Mouse (Mus musculus): ENCODE results near the gene Ptrh2. TPM values are rescaled to one million over a fixed set of nuclear protein-coding genes. Genes with fewer than 3 reads are reported as not detected.
"Not testable (repeated sequence)": the region's sequence is repeated elsewhere in the genome, so short reads cannot be mapped to it uniquely, and the experiment has no call there.

Ptrh2 gene
- polyA plus RNA-seq, 1 experiment from 2014 or later, result 28.9 TPM

DNA sequence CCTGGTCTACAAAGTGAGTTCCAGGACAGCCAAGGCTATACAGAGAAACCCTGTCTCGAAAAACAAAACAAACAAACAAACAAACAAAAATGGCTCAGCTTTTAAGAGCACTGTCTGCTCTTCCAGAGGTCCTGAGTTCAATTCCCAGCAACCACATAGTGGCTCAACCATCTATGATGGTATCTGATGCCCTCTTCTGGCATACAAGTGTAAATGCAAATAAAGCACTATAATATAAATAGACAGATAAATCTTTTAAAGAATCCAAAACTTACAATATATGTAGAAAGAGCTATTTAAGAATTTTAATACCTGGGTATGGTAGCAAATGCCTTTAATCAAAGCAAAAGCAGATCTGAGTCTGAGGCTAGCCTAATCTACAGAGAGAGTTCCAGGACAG, 54.5 kb downstream of the Ptrh2 start:
- H3K27ac ChIP-seq; ATAC-seq (ENCODE audit: insufficient number of reproducible peaks, low FRiP score, low TSS enrichment, low read depth); H3K4me1 ChIP-seq; H3K4me2 ChIP-seq; H3K4me3 ChIP-seq; H3K9me3 ChIP-seq; H3K36me3 ChIP-seq; H3K27me3 ChIP-seq; H3K9ac ChIP-seq: not testable (repeated sequence)
- 90% methylated on average over 1 of the region's 1 CpGs for WGBS

GRCm38 (mm10) chr11:86738956-86739355, 55.2 kb downstream of the Ptrh2 start:
- Histone ChIP-seq H3K4me1 (no peaks in the 10 kb centered on the region), H3K9me3 (no peaks in the 10 kb centered on the region), H3K27me3 (no peaks in the 10 kb centered on the region), H3K36me3 (peaks cover 7% of the 10 kb centered on the region), H3K4me3 (no peak overlapping the region), H3K27ac (no peak overlapping the region), H3K9ac (no peak overlapping the region), H3K4me2 (no peak overlapping the region)
- 57% methylated on average over 1 of the region's 1 CpGs for WGBS
- ATAC-seq (ENCODE audit: insufficient number of reproducible peaks, low FRiP score, low TSS enrichment, low read depth), result no peak

DNA sequence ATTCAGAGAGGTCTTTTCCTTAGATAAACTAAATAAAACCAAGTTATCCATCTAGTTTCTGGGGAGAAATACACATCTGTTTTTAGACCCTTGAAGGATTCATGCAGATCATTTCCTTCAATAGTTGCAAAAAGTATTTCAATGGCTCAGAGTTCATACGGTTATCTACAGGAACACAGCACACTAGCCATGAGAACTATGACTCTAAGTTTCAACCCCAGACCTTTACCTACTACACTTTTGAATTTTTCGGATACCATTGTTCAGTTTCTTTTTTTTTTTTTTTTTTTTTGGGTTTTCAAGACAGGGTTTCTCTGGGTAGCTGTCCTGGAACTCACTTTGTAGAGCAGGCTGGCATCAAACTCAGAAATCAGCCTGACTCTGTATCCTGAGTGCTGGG, 55.7 kb downstream of the Ptrh2 start:
- Histone ChIP-seq H3K27ac (no peak overlapping the region), H3K4me1 (no peaks in the 10 kb centered on the region), H3K27me3 (no peaks in the 10 kb centered on the region), H3K36me3 (peaks cover 7% of the 10 kb centered on the region), H3K9ac (no peak overlapping the region), H3K9me3 (no peaks in the 10 kb centered on the region), H3K4me2 (no peak overlapping the region), H3K4me3 (no peak overlapping the region)
- no peak for ATAC-seq (ENCODE audit: insufficient number of reproducible peaks, low FRiP score, low TSS enrichment, low read depth)
- WGBS, result 81% methylated on average over 2 of the region's 2 CpGs

DNA sequence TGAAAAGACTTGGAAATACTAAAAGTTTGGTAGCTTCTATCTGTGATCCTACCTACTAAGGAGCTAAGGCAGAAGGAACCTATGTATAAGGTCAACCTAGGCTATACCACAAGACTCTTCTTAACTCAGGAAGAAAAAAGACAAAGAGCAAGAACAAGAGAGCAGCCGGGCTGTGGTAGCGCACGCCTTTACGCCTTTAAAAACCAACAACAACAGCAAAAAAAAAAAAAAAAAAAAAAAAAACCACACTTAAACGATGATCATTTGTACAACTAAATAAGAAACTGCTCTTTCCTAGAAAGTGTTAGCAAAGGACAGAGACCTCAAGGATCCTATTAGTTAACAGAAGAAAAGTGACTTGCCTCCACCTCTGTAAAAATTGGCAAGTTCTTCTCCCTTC, 57.7 kb downstream of the Ptrh2 start:
- H3K4me1 ChIP-seq, result peaks cover 11% of the 10 kb centered on the region; the same call in 1 of the 2 replicates
- H3K27me3 ChIP-seq, result no peaks in the 10 kb centered on the region
- no peaks in the 10 kb centered on the region for H3K36me3 ChIP-seq
- H3K4me3 ChIP-seq, result no peak overlapping the region
- no peak overlapping the region for H3K27ac ChIP-seq
- no peaks in the 10 kb centered on the region for H3K9me3 ChIP-seq
- 92% methylated on average over 5 of the region's 5 CpGs for WGBS
- no peak for ATAC-seq (ENCODE audit: insufficient number of reproducible peaks, low FRiP score, low TSS enrichment, low read depth)
- no peak overlapping the region for H3K9ac ChIP-seq
- no peak overlapping the region for H3K4me2 ChIP-seq

Other genes starting within 250 kb of the Ptrh2 start
- gene Rnft1, start 199.3 kb upstream of the Ptrh2 start, polyA plus RNA-seq (2015; fragmentation: Nextera tagmentation; extraction: Ambion mirVana), result 59.3 and 68.0 TPM in 2 replicates
- gene Rps6kb1, start 139.2 kb upstream of the Ptrh2 start, polyA plus RNA-seq (2015; fragmentation: Nextera tagmentation; extraction: Ambion mirVana), result 73.2 and 74.5 TPM in 2 replicates
- gene Tubd1, start 139.0 kb upstream of the Ptrh2 start, polyA plus RNA-seq (2015; fragmentation: Nextera tagmentation; extraction: Ambion mirVana), result 11.1 and 11.3 TPM in 2 replicates
- 89.6 and 90.1 TPM in 2 replicates for gene Vmp1, start 149 bp upstream of the Ptrh2 start, polyA plus RNA-seq (2015; fragmentation: Nextera tagmentation; extraction: Ambion mirVana)
- 114 and 118 TPM in 2 replicates for gene Cltc, start 73.6 kb downstream of the Ptrh2 start, polyA plus RNA-seq (2015; fragmentation: Nextera tagmentation; extraction: Ambion mirVana)
- 19.9 and 21.4 TPM in 2 replicates for gene Dhx40, start 123.8 kb downstream of the Ptrh2 start, polyA plus RNA-seq (2015; fragmentation: Nextera tagmentation; extraction: Ambion mirVana)